10 mouse cellular contexts compared by ENCODE assay signal in the genomic region with DNA sequence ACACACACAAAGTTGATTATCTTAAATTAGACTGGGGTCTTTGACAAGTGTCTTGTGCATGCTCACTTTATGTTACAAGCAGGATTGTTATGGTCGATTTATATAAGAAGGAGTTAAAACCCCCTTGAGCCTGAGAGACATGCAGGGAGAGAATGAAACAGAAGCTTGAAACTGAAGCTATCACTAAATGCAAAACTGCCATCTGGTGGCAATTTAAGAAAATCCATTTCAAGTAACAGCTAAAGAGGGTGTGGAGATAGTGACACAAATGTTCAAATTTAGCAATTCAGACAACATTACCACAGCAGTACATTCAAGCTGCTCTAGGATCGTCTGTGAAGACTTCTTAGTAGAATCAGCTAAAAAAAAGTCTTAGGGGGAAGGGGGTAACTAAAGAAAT.
DNase-seq lines count a peak whose midpoint lies in the region; ATAC-seq and TF ChIP-seq lines count a peak whose summit lies in the region.
"Had no signal": no experiment of that assay in that cellular context is flagged by ENCODE, and none has a peak within 500 bp of the region (broad histone marks: within the 10 kb centered on the region; RNA-seq: fewer than 3 reads in every experiment).

No protein-coding gene starts in this region.

- no peak for ATAC-seq in CD4-positive, CD25-positive, alpha-beta regulatory T cell, adult 4 months
- ATAC-seq in kidney, postnatal 0 days (replicated peaks; ENCODE audit: low FRiP score, low read depth): no peak
- no peak for ATAC-seq in kidney, embryonic 14.5 days (ENCODE audit: low FRiP score, low TSS enrichment)
- peak; percentile 90 for ATAC-seq in forebrain, postnatal 0 days

- H3K27ac ChIP-seq in kidney, postnatal 0 days: no peak overlapping the region
- no peak overlapping the region for H3K27ac ChIP-seq in kidney, embryonic 14.5 days (ENCODE audit: low read depth, low read length)
- peak overlapping the region; percentile 57; the same call in 1 of the 2 replicates for H3K27ac ChIP-seq in forebrain, postnatal 0 days (ENCODE audit: low read depth, low read length)
- H3K27ac ChIP-seq: embryonic facial prominence, embryonic 13.5 days; heart, embryonic 15.5 days had no signal

- DNase-seq in CD4-positive, CD25-positive, alpha-beta regulatory T cell, adult 2 months (ENCODE audit: low read depth, low spot score): peak; percentile 22
- peak; percentile 71 for DNase-seq in kidney, postnatal 0 days (ENCODE audit: low spot score)
- DNase-seq in 3T3-L1 (ENCODE audit: low read depth, low spot score): peak; percentile 50
- peak; percentile 82 for DNase-seq in forebrain, postnatal 0 days
- DNase-seq in spleen, adult 18-20 months: no peak
- DNase-seq in heart, adult 9 months (ENCODE audit: low spot score in 2 of 2): no peak

- WGBS in kidney, postnatal 0 days: 38% methylated on average over 2 of the region's 2 CpGs
- WGBS in kidney, embryonic 14.5 days: 49% methylated on average over 2 of the region's 2 CpGs
- WGBS in forebrain, postnatal 0 days: 18% methylated on average over 2 of the region's 2 CpGs

- no peak overlapping the region for H3K4me3 ChIP-seq in kidney, postnatal 0 days (replicated peaks; ENCODE audit: low read depth, low read length)
- no peak overlapping the region for H3K4me3 ChIP-seq in kidney, embryonic 14.5 days (ENCODE audit: low read length)
- H3K4me3 ChIP-seq in forebrain, postnatal 0 days (ENCODE audit: low read depth, low read length): no peak overlapping the region
- H3K4me3 ChIP-seq: embryonic facial prominence, embryonic 13.5 days; heart, embryonic 15.5 days had no signal

- H3K9ac ChIP-seq in kidney, postnatal 0 days (ENCODE audit: low read depth, low read length): no peak overlapping the region
- no peak overlapping the region for H3K9ac ChIP-seq in kidney, embryonic 14.5 days (ENCODE audit: low read depth, low read length)
- no peak overlapping the region for H3K9ac ChIP-seq in forebrain, postnatal 0 days
- H3K9ac ChIP-seq: embryonic facial prominence, embryonic 13.5 days; heart, embryonic 15.5 days had no signal

- no peak overlapping the region for H3K4me2 ChIP-seq in kidney, postnatal 0 days (ENCODE audit: low read length)
- no peak overlapping the region for H3K4me2 ChIP-seq in kidney, embryonic 14.5 days (replicated peaks; ENCODE audit: low read depth, low read length)
- no peak overlapping the region for H3K4me2 ChIP-seq in forebrain, postnatal 0 days (ENCODE audit: low read depth)
- H3K4me2 ChIP-seq: embryonic facial prominence, embryonic 13.5 days; heart, embryonic 15.5 days had no signal

- peak; percentile 72 for TF ChIP-seq CTCF in kidney, postnatal 0 days (IDR thresholded peaks at IDR 0.05; ENCODE audit: low read depth)
- TF ChIP-seq CTCF in forebrain, postnatal 0 days (IDR thresholded peaks at IDR 0.05; ENCODE audit: low read depth): peak; percentile 73

- H3K9me3 ChIP-seq in kidney, postnatal 0 days (replicated peaks; ENCODE audit: low read length): no peaks in the 10 kb centered on the region
- H3K9me3 ChIP-seq in kidney, embryonic 14.5 days (ENCODE audit: control insufficient read depth, low read length): no peaks in the 10 kb centered on the region
- H3K9me3 ChIP-seq in forebrain, postnatal 0 days (ENCODE audit: low read length): no peaks in the 10 kb centered on the region
- H3K9me3 ChIP-seq: embryonic facial prominence, embryonic 13.5 days; heart, embryonic 15.5 days had no signal

- 0 out of 2 replicates have a peak, but pooled peaks cover 2% of the 10 kb centered on the region for H3K36me3 ChIP-seq in kidney, postnatal 0 days (ENCODE audit: insufficient read depth, low read length)
- no peaks in the 10 kb centered on the region for H3K36me3 ChIP-seq in kidney, embryonic 14.5 days (ENCODE audit: control insufficient read depth, insufficient read depth, low read length)
- peaks cover under 1% of the 10 kb centered on the region; the same call in 1 of the 2 replicates for H3K36me3 ChIP-seq in forebrain, postnatal 0 days (ENCODE audit: insufficient read depth)

- no peaks in the 10 kb centered on the region for H3K4me1 ChIP-seq in kidney, postnatal 0 days (replicated peaks; ENCODE audit: insufficient read depth, low read length)
- H3K4me1 ChIP-seq in kidney, embryonic 14.5 days (ENCODE audit: control insufficient read depth, insufficient read depth, low read length): no peaks in the 10 kb centered on the region
- H3K4me1 ChIP-seq in forebrain, postnatal 0 days (ENCODE audit: insufficient read depth): no peaks in the 10 kb centered on the region; the same call in 1 of the 2 replicates
- H3K4me1 ChIP-seq: heart, embryonic 15.5 days had no signal

- no peaks in the 10 kb centered on the region for H3K27me3 ChIP-seq in kidney, postnatal 0 days (ENCODE audit: insufficient read depth, low read length)
- H3K27me3 ChIP-seq in kidney, embryonic 14.5 days (ENCODE audit: control insufficient read depth, insufficient read depth, low read length): no peaks in the 10 kb centered on the region
- H3K27me3 ChIP-seq in forebrain, postnatal 0 days (ENCODE audit: insufficient read depth, low read length): no peaks in the 10 kb centered on the region
- H3K27me3 ChIP-seq: embryonic facial prominence, embryonic 13.5 days; heart, embryonic 15.5 days had no signal

Comparison
In these comparisons a context has a peak if more than half of its experiments do, and no peak if none do; other contexts are left out.
1. DNase-seq: peak in CD4-positive, CD25-positive, alpha-beta regulatory T cell, adult 2 months (single experiment), kidney, postnatal 0 days (single experiment), 3T3-L1 (single experiment) and forebrain, postnatal 0 days (single experiment); none in spleen, adult 18-20 months (0 of 2) and heart, adult 9 months (0 of 2).